Mouse (Mus musculus) embryonic fibroblast, embryonic 13.5 days (primary cell): ENCODE data around the gene Nhsl2. TPM values are rescaled to one million over a fixed set of nuclear protein-coding genes. Genes with fewer than 3 reads are reported as not detected.
"Not testable (repeated sequence)": the region's sequence is repeated elsewhere in the genome, so short reads cannot be mapped to it uniquely, and the experiment has no call there.

Experiments used
- H3K27ac ChIP-seq: 2 replicates; pipeline ENCODE4 v1.5.1; 2012; ENCODE audit warnings: low read length, control low read depth, inconsistent platforms; ENCODE audit not compliant: insufficient read depth
- H3K4me1 ChIP-seq: 2 replicates; pipeline ENCODE4 v1.6.1; 2011; ENCODE audit warnings: low read length; ENCODE audit not compliant: control insufficient read depth, insufficient read depth
- H3K4me3 ChIP-seq: 2 replicates; pipeline ENCODE4 v1.5.1; 2011; ENCODE audit warnings: mild to moderate bottlenecking, control low read depth, low read length; ENCODE audit not compliant: insufficient read depth
- CTCF ChIP-seq: IDR thresholded peaks from 2 replicates; pipeline ENCODE4 v1.5.1; 2011; ENCODE audit warnings: mild to moderate bottlenecking, control low read depth, low read length, moderate library complexity, borderline replicate concordance; ENCODE audit not compliant: insufficient read depth
- POLR2A ChIP-seq: IDR thresholded peaks from 2 replicates; pipeline ENCODE4 v1.6.1; 2011; ENCODE audit warnings: low read depth, mild to moderate bottlenecking, control low read depth, low read length, moderate library complexity
- polyA plus RNA-seq: library from polyadenylated mRNA; stranded (reverse); fragments of >200 nt; gene quantifications from 2 replicates; pipeline ENCODE4 v1.2.4, GENCODE M21; 2011; ENCODE audit warnings: low read depth; ENCODE audit not compliant: missing spikeins, insufficient read length

The Nhsl2 gene
- polyA plus RNA-seq, 1 experiment, result 15.6 TPM

DNA sequence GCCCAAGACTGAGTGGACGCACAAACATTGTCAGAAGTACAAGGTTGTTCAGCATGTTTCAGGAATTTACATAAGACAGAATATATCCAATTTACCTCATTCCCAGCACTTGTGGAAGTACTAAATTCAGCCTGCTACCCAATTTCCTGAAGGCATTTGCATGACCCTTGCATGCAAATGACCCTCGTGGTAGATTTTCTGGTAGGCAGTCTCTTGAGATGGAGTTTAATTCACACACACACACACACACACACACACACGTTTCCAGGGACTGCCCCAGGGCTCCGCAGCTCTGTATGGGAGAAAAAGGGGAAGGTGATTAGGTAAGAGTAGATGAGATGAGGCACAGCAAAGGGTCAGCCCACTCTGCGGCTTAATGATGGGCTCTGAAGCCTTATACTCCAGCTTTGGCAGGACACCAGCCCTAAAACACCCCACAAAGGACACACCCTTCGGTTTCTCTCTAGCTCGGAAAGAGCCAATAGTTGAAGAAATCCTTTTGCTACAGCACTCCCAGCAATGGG, 245.3 kb downstream of the Nhsl2 start:
- H3K4me3 ChIP-seq, result no peak overlapping the region
- H3K4me1 ChIP-seq, result no peaks in the 10 kb centered on the region; the same call in 1 of the 2 replicates
- H3K27ac ChIP-seq, result no peak overlapping the region
- TF ChIP-seq POLR2A (no peak), CTCF (no peak)

DNA sequence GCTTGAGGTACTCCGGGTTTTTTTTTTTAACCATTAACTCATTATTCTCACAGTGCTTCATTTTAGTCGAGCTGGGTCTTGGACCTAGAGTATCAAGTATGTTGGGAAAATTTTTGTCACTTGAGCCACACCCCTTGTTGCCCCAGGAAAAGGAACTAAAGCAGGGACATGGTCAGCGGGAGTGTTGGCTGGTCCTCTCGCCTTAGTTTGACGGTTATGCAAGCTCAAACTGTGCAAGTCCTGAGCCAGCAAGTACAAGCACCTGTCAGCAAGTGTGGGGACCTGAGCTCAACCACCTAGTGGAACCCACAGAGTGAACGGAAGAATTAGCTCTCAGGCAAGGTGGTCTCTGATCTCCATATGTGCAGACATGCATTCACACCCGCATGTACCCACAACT, 252.7 kb downstream of the Nhsl2 start:
- Histone ChIP-seq H3K27ac (no peak overlapping the region), H3K4me3 (no peak overlapping the region), H3K4me1 (no peaks in the 10 kb centered on the region)
- TF ChIP-seq POLR2A, result no peak
- no peak for TF ChIP-seq CTCF

DNA sequence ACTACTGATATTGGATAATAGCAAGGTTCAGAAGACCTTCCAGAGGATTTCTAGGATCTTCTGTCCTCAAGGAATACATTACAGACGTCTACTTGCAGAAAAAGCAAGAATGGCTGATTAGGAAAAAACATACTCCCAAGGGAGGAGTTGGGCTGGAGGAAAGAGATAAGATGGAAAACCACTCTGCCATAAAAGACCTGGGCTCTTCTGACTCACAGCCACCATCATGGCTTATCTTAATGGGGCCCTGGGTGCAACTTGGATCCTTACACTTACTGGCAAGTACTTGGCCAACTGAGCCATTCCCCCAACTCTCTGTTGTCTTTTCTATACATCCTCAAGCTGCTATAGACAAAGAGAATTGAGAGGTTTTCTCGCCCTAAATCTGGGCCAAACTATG, 254.6 kb downstream of the Nhsl2 start:
- H3K4me1 ChIP-seq, H3K4me3 ChIP-seq, H3K27ac ChIP-seq: not testable (repeated sequence)

DNA sequence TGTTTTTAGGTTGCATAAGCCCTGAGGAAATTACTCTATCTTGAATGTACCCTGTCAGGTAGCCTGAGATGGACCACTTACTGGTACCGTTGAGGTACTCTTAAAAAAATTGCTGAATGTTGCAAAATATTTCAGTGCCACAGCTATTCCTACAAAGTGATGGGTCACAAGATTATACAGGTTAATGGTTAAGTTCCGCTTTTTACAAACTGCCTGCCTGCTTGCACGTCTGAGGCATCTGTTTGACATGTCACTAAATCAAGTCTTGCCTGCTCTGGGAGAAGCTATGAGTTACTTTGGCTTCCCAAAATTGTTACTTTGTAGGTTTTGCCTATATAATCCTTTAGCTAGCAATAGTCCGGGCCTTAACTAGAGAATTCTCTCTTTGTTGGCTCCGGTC, 260.2 kb downstream of the Nhsl2 start:
- not testable (repeated sequence) for H3K4me3 ChIP-seq, H3K4me1 ChIP-seq, H3K27ac ChIP-seq

DNA sequence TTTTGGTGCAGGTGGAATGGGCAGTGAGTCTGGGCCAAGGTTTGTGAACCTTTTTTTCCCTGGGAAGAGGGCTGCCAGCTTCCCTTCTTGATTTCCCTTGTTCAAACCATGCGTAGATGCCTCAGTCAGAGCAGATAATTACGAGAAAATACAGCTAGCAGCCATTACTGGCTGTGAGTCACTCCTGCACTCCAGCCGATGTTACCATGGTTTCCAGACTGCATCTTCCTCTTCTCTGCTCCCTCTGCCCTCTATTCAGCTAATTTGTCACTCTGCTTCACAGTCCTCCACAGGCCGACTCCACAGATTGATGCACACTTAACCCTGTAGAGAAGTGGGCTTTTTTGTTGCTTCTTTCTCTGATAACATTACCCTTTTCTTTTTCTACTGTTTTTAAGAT, 266.5 kb downstream of the Nhsl2 start:
- Histone ChIP-seq H3K4me3 (no peak overlapping the region), H3K27ac (no peak overlapping the region), H3K4me1 (no peaks in the 10 kb centered on the region)
- TF ChIP-seq POLR2A (no peak), CTCF (no peak)

DNA sequence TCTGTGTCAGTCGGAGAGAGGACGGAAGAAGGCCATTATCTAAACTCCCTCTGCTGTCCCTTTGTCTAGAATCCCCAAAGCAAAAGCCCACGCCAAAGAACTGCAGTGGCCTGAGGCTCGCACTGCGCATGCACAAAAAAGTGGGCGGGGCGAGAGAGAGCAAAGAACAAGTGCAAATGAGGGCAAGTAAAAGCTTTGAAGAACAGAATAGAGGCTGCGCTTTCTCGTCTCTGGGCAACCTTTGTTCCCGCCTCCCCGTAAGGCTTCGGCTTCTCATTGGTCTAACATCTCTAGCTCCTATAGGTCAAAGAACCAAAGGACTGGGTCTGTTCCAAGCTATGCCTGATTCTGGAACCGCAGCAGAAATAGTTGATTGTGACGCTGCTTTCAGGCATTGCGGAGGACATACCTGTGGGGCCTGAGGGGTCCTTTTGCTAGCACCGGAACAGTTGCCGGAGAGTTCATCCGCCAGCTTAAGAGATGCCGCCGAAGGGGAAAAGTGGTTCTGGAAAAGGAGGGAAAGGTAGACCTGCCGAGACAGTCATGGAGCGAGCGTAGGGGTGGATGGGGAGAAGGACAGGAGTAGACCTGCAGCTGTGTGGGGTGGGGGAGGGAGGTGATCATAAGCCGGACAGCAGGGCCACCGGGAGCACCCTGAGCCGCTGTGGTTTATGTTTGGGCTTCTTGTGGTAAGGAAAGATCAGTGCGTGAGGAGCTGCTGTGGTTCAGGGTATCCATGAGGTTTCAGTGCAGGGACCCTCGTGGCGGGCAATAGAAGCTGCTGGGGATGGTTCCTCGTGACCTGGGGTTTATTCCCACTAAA, 270.1 kb downstream of the Nhsl2 start, which contains the start of gene Pin4:
Gene Pin4, plus strand, starts transcription at position 406 of the 823 bp plus-strand sequence.
- Histone ChIP-seq H3K27ac (no peak within 1 kb of the TSS), H3K4me3 (peak within 1 kb of the TSS; percentile 96), H3K4me1 (no peaks in the 10 kb centered on the region)
- no peak for TF ChIP-seq CTCF
- peak; percentile 62 for TF ChIP-seq POLR2A

DNA sequence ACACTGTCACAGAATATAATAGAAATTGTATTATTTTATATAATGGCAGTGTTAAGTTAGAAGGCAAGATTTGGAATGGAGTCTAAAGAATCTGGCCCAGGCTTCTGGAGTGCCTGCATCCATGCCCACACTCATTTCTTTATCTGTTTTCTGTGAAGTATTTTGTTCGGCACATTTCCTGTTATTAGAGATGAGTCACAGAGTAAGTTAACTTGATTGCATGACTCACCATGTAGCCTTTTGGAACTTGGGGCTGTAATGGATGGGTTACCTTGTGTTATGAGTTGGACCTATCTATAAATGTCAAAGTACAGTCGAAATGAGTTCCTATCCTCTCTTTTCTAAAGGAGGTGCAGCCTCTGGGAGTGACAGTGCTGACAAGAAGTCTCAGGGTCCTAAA, 272.1 kb downstream of the Nhsl2 start:
- Histone ChIP-seq H3K27ac (no peak overlapping the region), H3K4me1 (no peaks in the 10 kb centered on the region), H3K4me3 (no peak overlapping the region)
- no peak for TF ChIP-seq CTCF
- TF ChIP-seq POLR2A, result no peak

DNA sequence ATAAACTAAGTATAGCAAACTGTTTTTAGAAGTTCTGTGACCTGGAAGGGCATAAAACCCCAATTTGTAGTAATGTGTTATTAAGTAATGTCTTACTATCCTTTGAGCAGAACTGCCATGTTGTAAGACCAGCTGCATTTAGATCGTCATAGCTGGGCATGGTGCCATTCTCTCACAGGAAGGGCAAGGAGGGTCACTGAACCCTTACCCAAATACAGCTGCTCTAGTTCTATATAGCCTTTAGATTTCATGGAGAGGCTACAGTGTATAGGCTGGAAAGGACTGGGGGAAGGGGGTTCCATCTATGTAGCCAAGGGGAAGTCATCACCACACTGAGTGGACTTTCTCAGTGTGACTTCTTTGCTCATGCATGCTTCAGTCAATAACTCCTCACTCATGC, 292.0 kb downstream of the Nhsl2 start:
- Histone ChIP-seq H3K27ac (no peak overlapping the region), H3K4me1 (no peaks in the 10 kb centered on the region), H3K4me3 (no peak overlapping the region)
- TF ChIP-seq CTCF (no peak), POLR2A (no peak)

Other genes with a start within 250 kb of the Nhsl2 start
- gene Ogt, start 209.3 kb upstream of the Nhsl2 start, polyA plus RNA-seq, result 180 and 247 TPM in 2 replicates
- gene Cxcr3, start 115.1 kb upstream of the Nhsl2 start, polyA plus RNA-seq, result not detected in 2 replicates
- gene Gm4779, start 55.0 kb upstream of the Nhsl2 start, polyA plus RNA-seq, result 0.70 TPM in 1 of 2 replicates, not detected in the other
- not detected in 2 replicates for gene 8030474K03Rik, start 54.7 kb upstream of the Nhsl2 start, polyA plus RNA-seq
- 4.6 and 8.2 TPM in 2 replicates for gene Rtl5, start 221.9 kb downstream of the Nhsl2 start, polyA plus RNA-seq